In genomic region chr1:134092368-134092767, GRCm38 (mm10) we compare ENCODE assay signal across 9 mouse cellular contexts. TPM values are rescaled to one million over a fixed set of nuclear protein-coding genes. Genes with fewer than 3 reads are reported as not detected.
DNase-seq lines count a peak whose midpoint lies in the region; ATAC-seq and TF ChIP-seq lines count a peak whose summit lies in the region.
"Had no signal": no experiment of that assay in that cellular context is flagged by ENCODE, and none has a peak within 500 bp of the region (broad histone marks: within the 10 kb centered on the region; RNA-seq: fewer than 3 reads in every experiment).

No protein-coding gene starts in this region.

- H3K27me3 ChIP-seq in testis, adult 2 months (ENCODE audit: control insufficient read depth, insufficient read depth, low read length) = no peaks in the 10 kb centered on the region
- no peaks in the 10 kb centered on the region for H3K27me3 ChIP-seq in forebrain, embryonic 14.5 days (replicated peaks; ENCODE audit: control insufficient read depth, insufficient read depth, low read length)
- peaks cover 2% of the 10 kb centered on the region; the same call in 1 of the 2 replicates for H3K27me3 ChIP-seq in liver, embryonic 11.5 days (replicated peaks; ENCODE audit: control insufficient read depth, insufficient read depth, low read length)
- H3K27me3 ChIP-seq in stomach, postnatal 0 days (ENCODE audit: control insufficient read depth, insufficient read depth, low read length) = no peaks in the 10 kb centered on the region

- DNase-seq in testis, postnatal 10 days (ENCODE audit: low spot score) = no peak
- DNase-seq in forebrain, embryonic 14.5 days (ENCODE audit: low spot score) = no peak
- DNase-seq in liver, embryonic 11.5 days (ENCODE audit: low spot score) = no peak
- peak; percentile 43 for DNase-seq in stomach, postnatal 0 days (ENCODE audit: low spot score)
- no peak for DNase-seq in retina, postnatal 1 day
- DNase-seq in gastrocnemius, postnatal 10 days = no peak

- peaks cover 18% of the 10 kb centered on the region for H3K4me1 ChIP-seq in testis, adult 2 months (ENCODE audit: control insufficient read depth, insufficient read depth, low read length)
- H3K4me1 ChIP-seq in forebrain, embryonic 14.5 days (ENCODE audit: control insufficient read depth, insufficient read depth, low read length) = peaks cover 48% of the 10 kb centered on the region
- peaks cover 44% of the 10 kb centered on the region for H3K4me1 ChIP-seq in liver, embryonic 11.5 days (replicated peaks; ENCODE audit: control insufficient read depth, insufficient read depth, low read length)
- peaks cover 36% of the 10 kb centered on the region for H3K4me1 ChIP-seq in stomach, postnatal 0 days (replicated peaks; ENCODE audit: control insufficient read depth, insufficient read depth)

- TF ChIP-seq EP300 in stomach, postnatal 0 days (optimal IDR thresholded peaks at IDR 0.05) = no peak

- H3K9ac ChIP-seq in forebrain, embryonic 14.5 days (ENCODE audit: low read length) = peak overlapping the region; percentile 65; the same call in 1 of the 2 replicates
- peak overlapping the region; percentile 2 for H3K9ac ChIP-seq in liver, embryonic 11.5 days (ENCODE audit: low read depth, low read length)
- H3K9ac ChIP-seq in stomach, postnatal 0 days (ENCODE audit: low read length) = peak overlapping the region; percentile 59

- H3K4me2 ChIP-seq in forebrain, embryonic 14.5 days (ENCODE audit: low read length) = peak overlapping the region; percentile 74
- H3K4me2 ChIP-seq in liver, embryonic 11.5 days = peak overlapping the region; percentile 88
- H3K4me2 ChIP-seq in stomach, postnatal 0 days (replicated peaks; ENCODE audit: low read depth) = peak overlapping the region; percentile 74

- H3K9me3 ChIP-seq in forebrain, embryonic 14.5 days (replicated peaks; ENCODE audit: control insufficient read depth, low read length) = no peaks in the 10 kb centered on the region
- H3K9me3 ChIP-seq in liver, embryonic 11.5 days (ENCODE audit: control insufficient read depth, low read length) = no peaks in the 10 kb centered on the region
- H3K9me3 ChIP-seq in stomach, postnatal 0 days (ENCODE audit: control insufficient read depth, low read length) = no peaks in the 10 kb centered on the region

- ATAC-seq in forebrain, embryonic 14.5 days = no peak
- ATAC-seq in liver, embryonic 11.5 days (replicated peaks; ENCODE audit: low FRiP score) = no peak
- ATAC-seq in stomach, postnatal 0 days (ENCODE audit: low FRiP score, low TSS enrichment) = peak; percentile 17; the same call in 1 of the 2 replicates
- no peak for ATAC-seq in frontal cortex, adult (ENCODE audit: low TSS enrichment)

- H3K36me3 ChIP-seq in testis, adult 2 months (ENCODE audit: control insufficient read depth, insufficient read depth, low read length) = no peaks in the 10 kb centered on the region
- H3K36me3 ChIP-seq in forebrain, embryonic 14.5 days (ENCODE audit: control insufficient read depth, insufficient read depth, low read length) = no peaks in the 10 kb centered on the region
- no peaks in the 10 kb centered on the region for H3K36me3 ChIP-seq in liver, embryonic 11.5 days (ENCODE audit: control insufficient read depth, insufficient read depth, low read length)
- no peaks in the 10 kb centered on the region for H3K36me3 ChIP-seq in stomach, postnatal 0 days (ENCODE audit: control insufficient read depth, insufficient read depth, low read length)

- TF ChIP-seq CTCF in testis, adult 2 months (IDR thresholded peaks at IDR 0.05; ENCODE audit: control insufficient read depth, insufficient read depth, insufficient replicate concordance, low read depth, low read length) = no peak
- TF ChIP-seq CTCF in stomach, postnatal 0 days (IDR thresholded peaks at IDR 0.05; ENCODE audit: low read depth) = no peak

- H3K27ac ChIP-seq in testis, adult 2 months (ENCODE audit: control insufficient read depth, insufficient read depth, low read depth, low read length) = peak overlapping the region; percentile 83; the same call in 1 of the 2 replicates
- peak overlapping the region; percentile 70 for H3K27ac ChIP-seq in forebrain, embryonic 14.5 days (ENCODE audit: low read depth, low read length)
- H3K27ac ChIP-seq in liver, embryonic 11.5 days (ENCODE audit: low read depth, low read length) = peak overlapping the region; percentile 82
- H3K27ac ChIP-seq in stomach, postnatal 0 days (replicated peaks) = peak overlapping the region; percentile 98

- TF ChIP-seq POLR2A in testis, adult 2 months (IDR thresholded peaks at IDR 0.05; ENCODE audit: control insufficient read depth, low read depth, low read length) = no peak

- WGBS in forebrain, embryonic 14.5 days = 32% methylated on average over 6 of the region's 6 CpGs
- WGBS in liver, embryonic 11.5 days = 16% methylated on average over 6 of the region's 6 CpGs
- 17% methylated on average over 6 of the region's 6 CpGs for WGBS in stomach, postnatal 0 days

- no peak overlapping the region for H3K4me3 ChIP-seq in testis, adult 2 months (ENCODE audit: control insufficient read depth, low read depth, low read length)
- peak overlapping the region; percentile 34; the same call in 1 of the 2 replicates for H3K4me3 ChIP-seq in forebrain, embryonic 14.5 days (ENCODE audit: low read depth, low read length)
- H3K4me3 ChIP-seq in liver, embryonic 11.5 days (ENCODE audit: low read depth, low read length) = peak overlapping the region; percentile 53
- H3K4me3 ChIP-seq in stomach, postnatal 0 days (ENCODE audit: low read depth, low read length) = peak overlapping the region; percentile 39

RNA-seq across cellular contexts. Expression of gene Btg2, which starts 13.4 kb away (rescaled TPM):
- 2.9 and 4.1 TPM in 2 replicates for polyA plus RNA-seq in testis, adult 2 months (2012; rRNA removed)
- polyA plus RNA-seq in forebrain, embryonic 14.5 days (2014; fragmentation: Nextera tagmentation; extraction: Ambion mirVana) = 67.3 and 82.6 TPM in 2 replicates
- 38.6 and 39.9 TPM in 2 replicates for polyA plus RNA-seq in liver, embryonic 11.5 days (2014; fragmentation: Nextera tagmentation; extraction: Ambion mirVana)
- polyA plus RNA-seq in stomach, postnatal 0 days (2015; fragmentation: Nextera tagmentation; extraction: Ambion mirVana) = 85.9 and 96.8 TPM in 2 replicates
- total RNA-seq in gastrocnemius, postnatal 10 days (2021) = 10 to 100 TPM; 25.0 to 30.4 TPM

RNA-seq across cellular contexts. Expression of gene Chit1, which starts 18.7 kb away (rescaled TPM):
- polyA plus RNA-seq in testis, adult 2 months (2012; rRNA removed) = 8.7 and 10.4 TPM in 2 replicates
- polyA plus RNA-seq in forebrain, embryonic 14.5 days (2014; fragmentation: Nextera tagmentation; extraction: Ambion mirVana) = 0.13 TPM in 1 of 2 replicates, not detected in the other
- polyA plus RNA-seq in liver, embryonic 11.5 days (2014; fragmentation: Nextera tagmentation; extraction: Ambion mirVana) = not detected in 2 replicates
- 38.5 and 45.1 TPM in 2 replicates for polyA plus RNA-seq in stomach, postnatal 0 days (2015; fragmentation: Nextera tagmentation; extraction: Ambion mirVana)
- total RNA-seq in gastrocnemius, postnatal 10 days (2021) = under 1 TPM in 1 of 2 experiments, not detected in 1; 0.16 TPM
- polyA plus RNA-seq: large intestine, adult 2 months had no signal

RNA-seq across cellular contexts. Expression of gene Fmod, which starts 55.3 kb away (rescaled TPM):
- polyA plus RNA-seq in testis, adult 2 months (2012; rRNA removed) = 3.6 and 5.1 TPM in 2 replicates
- polyA plus RNA-seq in forebrain, embryonic 14.5 days (2014; fragmentation: Nextera tagmentation; extraction: Ambion mirVana) = 3.3 and 7.7 TPM in 2 replicates
- 2.7 and 3.9 TPM in 2 replicates for polyA plus RNA-seq in liver, embryonic 11.5 days (2014; fragmentation: Nextera tagmentation; extraction: Ambion mirVana)
- 7.9 and 9.0 TPM in 2 replicates for polyA plus RNA-seq in stomach, postnatal 0 days (2015; fragmentation: Nextera tagmentation; extraction: Ambion mirVana)
- total RNA-seq in gastrocnemius, postnatal 10 days (2021) = 100 to 1,000 TPM; 214 to 221 TPM

Comparison
In these comparisons a context has a peak if more than half of its experiments do, and no peak if none do; other contexts are left out.
1. H3K9ac ChIP-seq: peak in every context shown above with its lines; median percentile 65 in forebrain, embryonic 14.5 days; 59 in stomach, postnatal 0 days; 2 in liver, embryonic 11.5 days.